Mouse (Mus musculus): ENCODE measurements around the gene Pgls. TPM values are rescaled to one million over a fixed set of nuclear protein-coding genes. Genes with fewer than 3 reads are reported as not detected.

The Pgls gene
- total and polyA plus RNA-seq, 2 experiments from 2014 or later: 212 to 425 TPM

- no peak for ATAC-seq (ENCODE audit: insufficient read depth, low read depth)
- 57% methylated on average over 7 of the region's 7 CpGs for WGBS
- Histone ChIP-seq H3K4me2 (ENCODE audit: low read depth, low read length) (no peak overlapping the region), H3K36me3 (replicated peaks; ENCODE audit: control insufficient read depth, insufficient read depth, low read length) (peaks cover 28% of the 10 kb centered on the region), H3K27me3 (ENCODE audit: control insufficient read depth, insufficient read depth, low read length) (no peaks in the 10 kb centered on the region), H3K9ac (replicated peaks; ENCODE audit: low read depth, low read length) (no peak overlapping the region), H3K4me3 (ENCODE audit: low read depth, low read length) (no peak overlapping the region), H3K27ac (ENCODE audit: low read depth) (no peak overlapping the region), H3K4me1 (ENCODE audit: control insufficient read depth, insufficient read depth) (no peaks in the 10 kb centered on the region), H3K9me3 (replicated peaks; ENCODE audit: control insufficient read depth, low read length) (no peaks in the 10 kb centered on the region)
- no peak for TF ChIP-seq CTCF (IDR thresholded peaks at IDR 0.05; ENCODE audit: low read depth)
- TF ChIP-seq EP300 (IDR thresholded peaks at IDR 0.05; ENCODE audit: low read depth): no peak
- no peak for DNase-seq (ENCODE audit: low spot score)
Measured at GRCm38 (mm10) chr8:71550754-71551153, 41.2 kb upstream of the Pgls start.

GRCm38 (mm10) chr8:71552770-71553169, 39.2 kb upstream of the Pgls start:
- TF ChIP-seq EP300 (IDR thresholded peaks at IDR 0.05; ENCODE audit: low read depth) (no peak), CTCF (IDR thresholded peaks at IDR 0.05; ENCODE audit: low read depth) (no peak)
- Histone ChIP-seq H3K4me1 (ENCODE audit: control insufficient read depth, insufficient read depth) (no peaks in the 10 kb centered on the region), H3K9me3 (replicated peaks; ENCODE audit: control insufficient read depth, low read length) (no peaks in the 10 kb centered on the region), H3K27me3 (ENCODE audit: control insufficient read depth, insufficient read depth, low read length) (peaks cover 6% of the 10 kb centered on the region), H3K9ac (replicated peaks; ENCODE audit: low read depth, low read length) (no peak overlapping the region), H3K36me3 (replicated peaks; ENCODE audit: control insufficient read depth, insufficient read depth, low read length) (peaks cover 9% of the 10 kb centered on the region), H3K4me3 (ENCODE audit: low read depth, low read length) (no peak overlapping the region), H3K27ac (ENCODE audit: low read depth) (no peak overlapping the region), H3K4me2 (ENCODE audit: low read depth, low read length) (no peak overlapping the region)
- 60% methylated on average over 6 of the region's 6 CpGs for WGBS
- ATAC-seq (ENCODE audit: insufficient read depth, low read depth) (no peak), DNase-seq (ENCODE audit: low spot score) (no peak)

GRCm38 (mm10) chr8:71554001-71554400, 38.0 kb upstream of the Pgls start:
- H3K27ac ChIP-seq (ENCODE audit: low read depth): peak overlapping the region; percentile 34; the same call in 1 of the 2 replicates
- TF ChIP-seq EP300 (IDR thresholded peaks at IDR 0.05; ENCODE audit: low read depth) (no peak), CTCF (IDR thresholded peaks at IDR 0.05; ENCODE audit: low read depth) (no peak)
- no peak for DNase-seq (ENCODE audit: low spot score)
- no peaks in the 10 kb centered on the region for H3K36me3 ChIP-seq (replicated peaks; ENCODE audit: control insufficient read depth, insufficient read depth, low read length)
- peaks cover 18% of the 10 kb centered on the region for H3K27me3 ChIP-seq (ENCODE audit: control insufficient read depth, insufficient read depth, low read length)
- no peak overlapping the region for H3K4me3 ChIP-seq (ENCODE audit: low read depth, low read length)
- H3K4me2 ChIP-seq (ENCODE audit: low read depth, low read length): no peak overlapping the region
- H3K4me1 ChIP-seq (ENCODE audit: control insufficient read depth, insufficient read depth): 0 out of 2 replicates have a peak, but pooled peaks cover 4% of the 10 kb centered on the region
- ATAC-seq (ENCODE audit: insufficient read depth, low read depth): no peak
- no peaks in the 10 kb centered on the region for H3K9me3 ChIP-seq (replicated peaks; ENCODE audit: control insufficient read depth, low read length)
- no peak overlapping the region for H3K9ac ChIP-seq (replicated peaks; ENCODE audit: low read depth, low read length)
- 64% methylated on average over 6 of the region's 6 CpGs for WGBS

GRCm38 (mm10) chr8:71554644-71555043, 37.3 kb upstream of the Pgls start:
- no peak for TF ChIP-seq CTCF (IDR thresholded peaks at IDR 0.05; ENCODE audit: low read depth)
- TF ChIP-seq EP300 (IDR thresholded peaks at IDR 0.05; ENCODE audit: low read depth): no peak
- H3K27ac ChIP-seq (ENCODE audit: low read depth): no peak overlapping the region
- no peaks in the 10 kb centered on the region for H3K36me3 ChIP-seq (replicated peaks; ENCODE audit: control insufficient read depth, insufficient read depth, low read length)
- no peak for DNase-seq (ENCODE audit: low spot score)
- H3K4me1 ChIP-seq (ENCODE audit: control insufficient read depth, insufficient read depth): 0 out of 2 replicates have a peak, but pooled peaks cover 4% of the 10 kb centered on the region
- no peak overlapping the region for H3K9ac ChIP-seq (replicated peaks; ENCODE audit: low read depth, low read length)
- ATAC-seq (ENCODE audit: insufficient read depth, low read depth): peak; percentile 25
- H3K4me2 ChIP-seq (ENCODE audit: low read depth, low read length): no peak overlapping the region
- peaks cover 25% of the 10 kb centered on the region for H3K27me3 ChIP-seq (ENCODE audit: control insufficient read depth, insufficient read depth, low read length)
- WGBS: 94% methylated on average over 2 of the region's 2 CpGs
- H3K4me3 ChIP-seq (ENCODE audit: low read depth, low read length): no peak overlapping the region
- no peaks in the 10 kb centered on the region for H3K9me3 ChIP-seq (replicated peaks; ENCODE audit: control insufficient read depth, low read length)

GRCm38 (mm10) chr8:71558071-71558957, 33.7 kb upstream of the Pgls start, which contains the start of gene Tmem221:
Gene Tmem221, minus strand, starts transcription at chr8:71558871.
- Histone ChIP-seq H3K9me3 (replicated peaks; ENCODE audit: control insufficient read depth, low read length) (no peaks in the 10 kb centered on the region), H3K4me1 (ENCODE audit: control insufficient read depth, insufficient read depth) (0 out of 2 replicates have a peak, but pooled peaks cover 4% of the 10 kb centered on the region), H3K9ac (replicated peaks; ENCODE audit: low read depth, low read length) (0 out of 2 replicates have a peak within 1 kb of the TSS, but pooled peaks have one; percentile 20), H3K27ac (ENCODE audit: low read depth) (no peak within 1 kb of the TSS; the same call in 1 of the 2 replicates), H3K4me3 (ENCODE audit: low read depth, low read length) (peak within 1 kb of the TSS; percentile 46), H3K36me3 (replicated peaks; ENCODE audit: control insufficient read depth, insufficient read depth, low read length) (no peaks in the 10 kb centered on the region), H3K27me3 (ENCODE audit: control insufficient read depth, insufficient read depth, low read length) (peaks cover 53% of the 10 kb centered on the region), H3K4me2 (ENCODE audit: low read depth, low read length) (peak within 1 kb of the TSS; percentile 67)
- ATAC-seq (ENCODE audit: insufficient read depth, low read depth) (no peak), DNase-seq (ENCODE audit: low spot score) (no peak)
- WGBS: 5% methylated on average over 62 of the region's 70 CpGs
- TF ChIP-seq CTCF (IDR thresholded peaks at IDR 0.05; ENCODE audit: low read depth): no peak
- no peak for TF ChIP-seq EP300 (IDR thresholded peaks at IDR 0.05; ENCODE audit: low read depth)

Measured in heart, postnatal 0 days (tissue).